Mouse (Mus musculus): Measurements from ENCODE around the gene Mpg.
A peak's percentile ranks its signal among the peaks of the same experiment; 100 is the strongest.

Mpg gene

GRCm38 (mm10) chr11:32265117-32265738 is 38.9 kb downstream of the Mpg start:
- no peak for DNase-seq

GRCm38 (mm10) chr11:32266194-32266593 is 39.9 kb downstream of the Mpg start:
- no peak for DNase-seq

- DNase-seq, result no peak
Measured at GRCm38 (mm10) chr11:32266776-32267175, 40.5 kb downstream of the Mpg start.

- DNase-seq, result peak; percentile 95
Measured at GRCm38 (mm10) chr11:32267188-32267884, 41.0 kb downstream of the Mpg start, which contains the start of gene Nprl3. Nprl3 (minus strand) TSS chr11:32267707.

- peak; percentile 15 for DNase-seq
Measured at GRCm38 (mm10) chr11:32267964-32268363, 41.7 kb downstream of the Mpg start.

- DNase-seq, result no peak
Measured at GRCm38 (mm10) chr11:32268952-32269351, 42.6 kb downstream of the Mpg start.

- DNase-seq, result no peak
Measured at GRCm38 (mm10) chr11:32271178-32271577, 44.9 kb downstream of the Mpg start.

GRCm38 (mm10) chr11:32276347-32276746 is 50.0 kb downstream of the Mpg start, which contains the start of gene Hba-x:
Hba-x (plus strand) TSS chr11:32276400.
- DNase-seq, result no peak

GRCm38 (mm10) chr11:32277736-32278457 is 51.6 kb downstream of the Mpg start:
- no peak for DNase-seq

GRCm38 (mm10) chr11:32278458-32278957 is 52.2 kb downstream of the Mpg start:
- DNase-seq, result no peak

- no peak for DNase-seq
Measured at GRCm38 (mm10) chr11:32280646-32281045, 54.3 kb downstream of the Mpg start.

GRCm38 (mm10) chr11:32281416-32282144 is 55.3 kb downstream of the Mpg start:
- no peak for DNase-seq
